Mouse (Mus musculus): Measurements from ENCODE around the gene Adarb2. TPM values are rescaled to one million over a fixed set of nuclear protein-coding genes. Genes with fewer than 3 reads are reported as not detected.
"Not testable (repeated sequence)": the region's sequence is repeated elsewhere in the genome, so short reads cannot be mapped to it uniquely, and the experiment has no call there.

Adarb2 gene
- polyA plus RNA-seq, 1 experiment from 2014 or later, result 0.07 TPM

- DNase-seq (ENCODE audit: low spot score), result no peak
Measured at GRCm38 (mm10) chr13:8584257-8585005, 381.8 kb downstream of the Adarb2 start.

DNA sequence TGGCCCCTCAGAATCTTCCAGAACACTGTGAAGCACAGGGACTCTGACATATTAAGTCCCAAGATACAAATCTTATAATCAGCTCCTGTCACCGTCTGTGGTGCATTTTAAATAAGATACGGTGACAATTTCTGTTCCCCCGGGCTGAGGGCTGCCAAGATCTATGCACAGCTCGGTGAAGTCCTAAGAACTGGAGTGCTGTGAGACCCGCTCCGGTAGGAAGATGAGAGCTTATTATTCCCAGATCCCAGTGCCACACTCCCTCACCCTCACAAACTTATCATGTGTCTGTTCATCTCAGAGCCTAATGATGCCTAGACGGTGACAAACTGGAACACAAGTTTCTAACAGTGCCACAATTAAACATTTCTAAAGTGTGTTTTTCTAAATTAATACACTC lies 384.8 kb downstream of the Adarb2 start:
- DNase-seq (ENCODE audit: low spot score), result no peak

DNA sequence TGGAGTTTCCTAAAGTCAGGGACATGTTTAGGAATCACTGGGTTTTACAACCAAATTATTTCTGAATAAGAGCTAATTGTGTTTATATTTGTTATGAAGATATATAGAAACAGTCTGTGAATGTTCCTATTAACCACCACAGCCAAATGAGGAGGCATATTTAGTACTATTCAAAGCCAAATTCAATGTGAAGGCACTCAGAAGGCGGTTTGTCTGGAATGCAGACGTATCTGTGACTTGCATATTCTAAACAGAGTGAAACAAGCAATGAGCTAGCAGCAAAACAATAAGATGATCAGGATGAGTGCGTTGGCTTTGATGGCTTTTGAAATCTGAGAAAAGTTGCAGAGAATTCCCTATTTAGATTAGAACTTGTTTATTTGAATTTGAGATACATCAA lies 387.8 kb downstream of the Adarb2 start:
- no peak for DNase-seq (ENCODE audit: low spot score)

GRCm38 (mm10) chr13:8596977-8597646 lies 394.4 kb downstream of the Adarb2 start:
- DNase-seq (ENCODE audit: low spot score), result no peak

DNA sequence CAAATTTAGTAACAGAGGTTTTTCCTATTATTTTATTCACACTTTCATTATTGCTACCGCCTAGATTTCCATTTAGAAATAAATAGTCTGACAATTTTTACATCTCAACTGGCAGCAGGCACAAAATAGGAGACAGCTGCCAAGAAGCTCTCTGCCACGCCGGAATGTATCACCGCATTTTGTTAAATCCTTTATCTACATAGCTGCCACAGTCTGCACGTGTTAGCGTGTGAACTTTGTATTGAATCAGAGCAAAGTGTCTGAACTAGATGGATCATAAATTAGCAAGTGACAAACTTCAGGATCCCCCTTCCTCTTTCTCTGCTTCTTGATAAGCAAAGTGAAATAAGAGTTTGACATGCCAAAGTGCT lies 395.0 kb downstream of the Adarb2 start:
- DNase-seq (ENCODE audit: low spot score), result no peak

- DNase-seq (ENCODE audit: low spot score), result no peak
Measured at GRCm38 (mm10) chr13:8605645-8606044, 403.0 kb downstream of the Adarb2 start.

DNA sequence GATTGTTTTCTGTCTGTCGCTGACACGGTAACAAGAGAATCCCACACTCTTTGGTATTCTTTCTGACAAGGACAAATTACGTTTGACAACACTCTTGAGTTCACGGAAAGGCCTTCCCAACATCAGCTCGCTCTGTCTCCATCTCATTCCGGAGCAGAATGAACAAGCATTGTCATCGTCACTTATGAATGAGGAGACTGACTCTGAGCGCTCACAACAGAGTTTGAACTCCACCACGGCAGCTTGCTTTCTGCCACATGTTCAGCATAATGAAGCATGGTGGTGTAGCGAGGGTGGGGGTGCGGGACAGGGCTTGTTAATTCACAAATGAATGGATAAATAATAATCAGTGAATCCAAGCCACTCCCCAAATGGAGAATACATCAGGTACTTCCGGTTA lies 405.4 kb downstream of the Adarb2 start:
- no peak for DNase-seq (ENCODE audit: low spot score)

DNA sequence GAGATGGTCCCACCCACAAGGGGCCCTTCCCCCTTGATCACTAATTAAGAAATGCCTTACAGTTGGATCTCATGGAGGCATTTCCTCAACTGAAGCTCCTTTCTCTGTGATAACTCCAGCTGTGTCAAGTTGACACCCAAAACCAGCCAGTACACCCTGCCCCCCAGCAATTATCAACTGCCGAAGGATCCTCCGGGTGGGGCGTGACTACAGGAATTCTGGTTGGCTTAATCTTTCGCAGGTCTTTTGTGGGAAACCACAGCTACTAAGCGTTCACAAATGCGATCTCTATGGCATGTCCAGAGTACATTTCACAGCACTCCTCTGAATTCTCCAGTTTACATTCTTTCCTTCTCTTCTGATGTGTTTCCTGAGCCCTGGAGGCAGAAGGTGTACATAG lies 406.3 kb downstream of the Adarb2 start:
- DNase-seq (ENCODE audit: low spot score), result not testable (repeated sequence)

- DNase-seq (ENCODE audit: low spot score), result no peak
Measured at GRCm38 (mm10) chr13:8610956-8611355, 408.3 kb downstream of the Adarb2 start.

GRCm38 (mm10) chr13:8612618-8613391 lies 410.1 kb downstream of the Adarb2 start:
- DNase-seq (ENCODE audit: low spot score), result no peak

DNA sequence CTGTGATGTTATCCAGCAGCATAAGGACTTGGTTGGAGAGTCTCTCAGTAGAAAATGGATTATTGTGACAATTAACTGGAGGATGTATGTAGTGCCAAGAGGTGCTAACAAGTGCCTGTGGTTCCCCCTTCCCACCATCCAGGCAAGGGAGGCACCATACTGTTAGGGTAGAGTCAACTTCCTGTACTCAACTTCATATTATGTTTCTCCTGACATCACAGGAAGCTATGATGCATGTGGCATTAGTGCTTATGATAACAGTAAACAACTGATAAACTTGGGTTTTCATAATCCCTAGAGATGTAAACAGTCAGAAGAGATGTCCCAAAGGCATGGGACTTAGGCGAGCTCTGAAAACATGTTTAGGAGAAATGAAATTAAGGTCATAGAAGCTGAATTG lies 414.0 kb downstream of the Adarb2 start:
- no peak for DNase-seq (ENCODE audit: low spot score)

DNA sequence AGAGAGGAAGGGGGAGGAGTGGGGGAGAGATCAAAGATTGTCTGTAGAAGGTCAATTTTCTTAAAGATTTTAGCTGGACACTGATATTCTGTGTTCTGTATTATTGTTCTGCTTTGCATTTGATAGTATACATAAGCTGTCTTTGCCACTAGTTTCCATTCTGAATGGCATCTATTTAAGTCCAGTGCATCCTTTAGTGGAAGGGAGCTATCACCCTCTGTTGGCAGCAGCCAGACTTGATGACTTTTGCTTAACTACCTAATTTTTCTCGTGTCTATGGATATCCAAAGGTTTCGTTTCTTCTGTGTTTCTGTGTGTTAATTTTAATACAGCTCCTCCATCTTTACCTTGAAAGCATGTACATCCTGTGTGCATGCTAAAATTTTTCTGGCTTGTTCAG lies 419.6 kb downstream of the Adarb2 start:
- DNase-seq (ENCODE audit: low spot score), result no peak

DNA sequence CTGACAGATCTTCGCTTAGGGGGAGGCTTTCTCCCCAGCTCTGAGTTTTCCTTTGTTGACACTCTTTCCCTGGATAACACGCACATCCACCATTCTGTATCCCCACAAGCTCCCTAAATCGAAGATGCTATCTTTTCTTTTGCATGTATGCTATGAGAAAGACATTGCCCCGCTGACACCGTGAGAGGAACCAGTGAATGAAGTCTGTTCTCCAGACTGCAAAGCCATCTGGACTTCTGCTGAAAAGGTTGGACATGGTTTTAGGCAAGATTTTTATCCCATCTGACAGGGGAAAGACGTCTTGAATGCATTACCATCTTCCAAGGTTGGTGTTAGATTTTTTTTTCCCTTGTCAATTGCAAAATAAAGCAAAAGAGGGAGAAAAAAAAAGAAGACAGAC lies 426.9 kb downstream of the Adarb2 start:
- no peak for DNase-seq (ENCODE audit: low spot score)

- no peak for DNase-seq (ENCODE audit: low spot score)
Measured at GRCm38 (mm10) chr13:8631618-8632017, 429.0 kb downstream of the Adarb2 start.

- DNase-seq (ENCODE audit: low spot score), result no peak
Measured at GRCm38 (mm10) chr13:8632072-8632471, 429.4 kb downstream of the Adarb2 start.

DNA sequence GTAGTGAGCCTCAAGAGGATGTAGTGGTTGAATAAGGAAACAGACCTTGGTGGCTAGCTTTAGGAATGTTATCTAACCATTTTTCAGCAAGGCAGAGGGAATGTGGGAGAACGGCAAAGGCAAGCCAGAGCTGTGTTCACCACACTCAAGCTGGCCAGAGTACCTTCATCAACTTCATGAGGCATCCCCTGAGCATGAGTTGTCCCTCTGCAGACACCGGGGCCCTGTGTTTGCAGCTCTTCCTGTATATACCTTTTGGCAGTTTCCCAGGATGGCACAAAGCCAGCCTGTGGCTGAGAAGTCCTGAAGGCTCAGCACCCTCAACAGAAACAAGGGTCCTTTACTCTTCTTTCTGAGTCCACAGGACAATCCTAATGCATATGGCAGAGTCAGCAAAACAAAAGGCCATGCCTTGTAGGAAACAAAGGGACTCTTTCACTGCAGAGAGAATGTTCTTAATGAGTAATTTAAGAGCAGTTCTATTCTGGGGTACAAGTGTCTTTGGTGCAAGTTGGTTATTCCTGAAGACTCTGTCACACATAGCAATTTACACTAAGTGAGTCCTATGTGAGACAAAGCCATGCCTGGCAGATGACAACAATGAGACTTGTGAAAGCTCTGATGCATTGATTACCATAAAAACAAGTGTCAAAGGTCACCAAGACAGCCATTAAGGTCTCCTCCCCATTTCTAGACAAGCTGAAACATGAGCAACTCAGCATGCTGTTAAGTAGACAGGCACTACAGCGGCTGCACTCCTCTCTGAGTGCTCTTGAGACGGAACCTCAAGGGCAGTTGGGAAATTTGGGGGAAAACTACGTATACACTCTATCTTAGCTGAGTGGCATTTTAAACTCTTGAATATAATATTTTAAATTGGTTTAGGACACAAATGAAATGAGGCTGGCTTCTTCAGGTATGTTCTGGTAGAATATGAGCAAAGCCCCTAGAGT lies 431.0 kb downstream of the Adarb2 start:
- no peak for DNase-seq (ENCODE audit: low spot score)

DNA sequence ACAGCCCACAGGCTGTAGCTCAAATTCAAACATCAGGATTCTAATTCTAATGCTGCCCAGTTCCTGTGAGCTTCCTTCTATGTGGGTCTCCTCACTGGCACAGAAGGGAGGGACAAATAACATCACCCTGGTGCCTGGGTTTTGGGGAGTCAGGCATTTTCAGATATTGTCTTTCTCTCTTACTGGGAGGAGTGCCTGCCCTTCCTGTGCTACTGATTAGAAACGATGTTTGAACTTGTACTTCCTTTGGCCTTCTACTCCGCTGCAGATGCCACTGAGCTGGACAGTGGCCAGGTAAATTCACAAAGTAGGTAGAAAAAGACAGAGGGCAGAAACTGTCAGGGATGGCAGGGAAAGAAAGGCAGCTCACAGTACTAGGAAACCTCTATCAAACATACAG lies 439.4 kb downstream of the Adarb2 start:
- no peak for DNase-seq (ENCODE audit: low spot score)

DNA sequence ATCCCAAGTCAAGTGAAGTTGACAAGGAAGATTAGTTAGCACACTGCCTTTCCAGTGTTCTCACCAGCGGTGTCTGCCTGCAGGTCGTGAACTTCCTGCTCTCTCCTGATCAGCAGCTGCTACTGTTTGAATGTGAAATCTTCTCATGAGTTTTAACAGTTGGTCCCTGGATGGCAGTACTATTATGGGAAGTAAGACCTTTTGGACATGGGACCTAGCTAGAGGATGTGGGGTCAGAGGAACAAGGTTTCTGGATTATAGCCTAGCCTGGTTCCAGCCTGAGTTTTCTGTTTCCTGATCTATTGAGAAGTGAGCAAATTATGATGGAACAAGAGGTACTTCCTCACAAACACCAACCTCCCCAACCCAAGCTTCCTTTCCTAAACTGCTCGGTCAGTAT lies 441.3 kb downstream of the Adarb2 start:
- no peak for DNase-seq (ENCODE audit: low spot score)

- DNase-seq (ENCODE audit: low spot score), result no peak
Measured at GRCm38 (mm10) chr13:8644805-8645679, 442.4 kb downstream of the Adarb2 start.

GRCm38 (mm10) chr13:8649261-8649660 lies 446.6 kb downstream of the Adarb2 start:
- no peak for DNase-seq (ENCODE audit: low spot score)

Measured in thymus, postnatal 0 days (tissue).